Mouse (Mus musculus) forebrain, postnatal 0 days (tissue): ENCODE data around the gene Dpep3. TPM values are rescaled to one million over a fixed set of nuclear protein-coding genes. Genes with fewer than 3 reads are reported as not detected.

Experiments used
- ATAC-seq: fragments of 200-750 bp; cut with Nextera tagmentation; 2 replicates; pipeline ENCODE4 v1.8.0; 2017; ENCODE audit warnings: mild to moderate bottlenecking, moderate library complexity
- DNase-seq: peaks from one replicate; pipeline ENCODE4 v3.0.0-alpha.2; 2015
- H3K27ac ChIP-seq: fragments of 300-500 bp; sonication (generic); 2 replicates; pipeline ENCODE4 v1.5.1; 2014; ENCODE audit warnings: low read depth, mild to moderate bottlenecking, antibody characterized with exemption, low read length, moderate library complexity, mixed read lengths
- H3K27me3 ChIP-seq: fragments of 300-500 bp; sonication (generic); 2 replicates; pipeline ENCODE4 v1.6.1; 2014; ENCODE audit warnings: mild to moderate bottlenecking, low read length, mixed read lengths; ENCODE audit not compliant: insufficient read depth
- H3K36me3 ChIP-seq: fragments of 300-500 bp; sonication (generic); 2 replicates; pipeline ENCODE4 v1.6.1; 2014; ENCODE audit warnings: mild to moderate bottlenecking, moderate library complexity; ENCODE audit not compliant: insufficient read depth
- H3K4me1 ChIP-seq: fragments of 300-500 bp; sonication (generic); 2 replicates; pipeline ENCODE4 v1.6.1; 2014; ENCODE audit warnings: antibody characterized with exemption; ENCODE audit not compliant: insufficient read depth
- H3K4me2 ChIP-seq: fragments of 300-500 bp; sonication (generic); 2 replicates; pipeline ENCODE4 v1.6.1; 2014; ENCODE audit warnings: low read depth, mild to moderate bottlenecking, moderate library complexity
- H3K4me3 ChIP-seq: fragments of 300-500 bp; sonication (generic); 2 replicates; pipeline ENCODE4 v1.5.1; 2014; ENCODE audit warnings: low read depth, low read length, mixed read lengths
- H3K9ac ChIP-seq: fragments of 300-500 bp; sonication (generic); 2 replicates; pipeline ENCODE4 v1.6.1; 2014; ENCODE audit warnings: mild to moderate bottlenecking
- H3K9me3 ChIP-seq: fragments of 300-500 bp; sonication (generic); 2 replicates; pipeline ENCODE4 v1.6.1; 2016; ENCODE audit warnings: low read length
- CTCF ChIP-seq: sonication (generic); IDR thresholded peaks from 2 replicates; pipeline ENCODE4 v1.5.1; 2016; ENCODE audit warnings: antibody characterized with exemption, control low read depth, low read depth
- WGBS: fragments of 180-500 bp; shearing (Covaris S2); extraction: QIAGEN DNeasy Blood & Tissue Kit; methylation state at CpG from one replicate; pipeline ENCODE4 v1.1.7; 2014; 5-methylcytosine and 5-hydroxymethylcytosine counted together
- polyA plus RNA-seq: library from polyadenylated mRNA; unstranded; fragments of >200 nt; fragmentation: Nextera tagmentation; extraction: Ambion mirVana; gene quantifications from 2 replicates; pipeline ENCODE4 v1.2.1, GENCODE M21; 2015
- total RNA-seq: library from RNA; depleted of rRNA; stranded (reverse); fragments of >200 nt; gene quantifications from 2 replicates; pipeline ENCODE4 v1.2.3, GENCODE M21; 2014

Dpep3 gene
- total and polyA plus RNA-seq, 2 experiments from 2014 or later, result not detected

DNA sequence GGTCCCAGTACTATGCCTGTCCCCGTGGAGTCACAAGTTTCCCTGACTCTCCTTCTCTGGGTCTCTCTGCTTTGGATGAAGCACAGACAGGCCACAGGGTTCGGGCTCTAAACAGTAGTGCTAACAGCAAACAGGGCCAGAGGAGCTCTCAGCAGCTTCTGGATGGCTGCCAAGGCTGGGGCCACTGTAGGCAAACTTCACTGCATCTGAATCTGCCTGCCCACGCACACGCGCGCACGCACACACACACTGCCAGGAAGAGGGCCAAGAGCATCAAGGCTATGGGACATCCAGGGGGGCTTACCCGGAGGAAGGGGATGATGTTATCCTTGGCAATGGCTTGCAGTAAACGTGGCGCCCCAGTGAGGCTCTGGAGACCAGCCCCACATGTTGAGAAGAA, 29.9 kb downstream of the Dpep3 start:
- WGBS, result 33% methylated on average over 10 of the region's 10 CpGs
- H3K9me3 ChIP-seq, result no peaks in the 10 kb centered on the region
- 0 out of 2 replicates have a peak, but pooled peaks cover 5% of the 10 kb centered on the region for H3K36me3 ChIP-seq
- no peak overlapping the region for H3K4me3 ChIP-seq
- no peak overlapping the region for H3K27ac ChIP-seq
- TF ChIP-seq CTCF, result no peak
- no peaks in the 10 kb centered on the region for H3K4me1 ChIP-seq
- no peak overlapping the region for H3K4me2 ChIP-seq
- no peaks in the 10 kb centered on the region for H3K27me3 ChIP-seq
- peak; percentile 64 for DNase-seq
- H3K9ac ChIP-seq, result no peak overlapping the region
- peak; percentile 47 for ATAC-seq

- Histone ChIP-seq H3K4me1 (0 out of 2 replicates have a peak, but pooled peaks cover under 1% of the 10 kb centered on the region), H3K4me2 (no peak within 1 kb of the TSS), H3K27me3 (no peaks in the 10 kb centered on the region), H3K9me3 (no peaks in the 10 kb centered on the region), H3K9ac (no peak within 1 kb of the TSS), H3K36me3 (0 out of 2 replicates have a peak, but pooled peaks cover 5% of the 10 kb centered on the region), H3K27ac (peak within 1 kb of the TSS; percentile 35; the same call in 1 of the 2 replicates), H3K4me3 (no peak within 1 kb of the TSS)
- ATAC-seq (peak; percentile 87), DNase-seq (peak; percentile 41)
- WGBS, result 55% methylated on average over 8 of the region's 8 CpGs
- no peak for TF ChIP-seq CTCF
These were observed 35.9 kb downstream of the Dpep3 start, which contains the start of gene Lcat for GRCm38 (mm10) chr8:105943321-105943739. Gene Lcat (minus strand): TSS chr8:105943382.

DNA sequence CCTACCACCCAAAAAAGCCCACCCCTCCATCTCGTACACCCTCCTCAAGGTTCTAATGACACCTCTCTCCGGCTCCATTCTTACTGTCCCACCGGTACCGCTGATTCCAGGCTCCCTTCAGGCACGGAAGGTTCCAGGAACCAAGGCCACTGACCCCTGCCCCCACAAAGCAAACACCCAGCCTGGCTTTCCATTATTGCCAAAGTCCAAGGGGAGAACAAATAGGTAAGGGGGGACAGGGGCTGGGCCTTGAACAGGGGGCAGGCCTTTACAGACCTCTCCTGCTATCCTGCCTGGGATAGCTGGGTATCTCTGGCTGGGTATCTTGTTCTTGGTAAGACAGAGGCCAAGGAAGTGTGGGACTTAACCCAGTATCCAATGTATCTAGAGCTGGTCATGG, 36.7 kb downstream of the Dpep3 start:
- Histone ChIP-seq H3K27ac (no peak overlapping the region), H3K27me3 (no peaks in the 10 kb centered on the region)
- 89% methylated on average over 5 of the region's 5 CpGs for WGBS

GRCm38 (mm10) chr8:105942026-105942425, 37.2 kb downstream of the Dpep3 start:
- Histone ChIP-seq H3K27me3 (no peaks in the 10 kb centered on the region), H3K9ac (no peak overlapping the region), H3K27ac (no peak overlapping the region), H3K4me3 (no peak overlapping the region), H3K9me3 (no peaks in the 10 kb centered on the region), H3K4me2 (no peak overlapping the region), H3K4me1 (peaks cover 6% of the 10 kb centered on the region; the same call in 1 of the 2 replicates), H3K36me3 (0 out of 2 replicates have a peak, but pooled peaks cover 5% of the 10 kb centered on the region)
- no peak for TF ChIP-seq CTCF
- 91% methylated on average over 11 of the region's 11 CpGs for WGBS
- DNase-seq (no peak), ATAC-seq (no peak)

More for the DNA sequence above, 36.7 kb downstream of the Dpep3 start:
- Histone ChIP-seq H3K4me2 (no peak overlapping the region), H3K9ac (no peak overlapping the region), H3K4me3 (no peak overlapping the region), H3K9me3 (no peaks in the 10 kb centered on the region), H3K4me1 (peaks cover 6% of the 10 kb centered on the region; the same call in 1 of the 2 replicates), H3K36me3 (0 out of 2 replicates have a peak, but pooled peaks cover 5% of the 10 kb centered on the region)
- no peak for TF ChIP-seq CTCF
- no peak for ATAC-seq
- no peak for DNase-seq

DNA sequence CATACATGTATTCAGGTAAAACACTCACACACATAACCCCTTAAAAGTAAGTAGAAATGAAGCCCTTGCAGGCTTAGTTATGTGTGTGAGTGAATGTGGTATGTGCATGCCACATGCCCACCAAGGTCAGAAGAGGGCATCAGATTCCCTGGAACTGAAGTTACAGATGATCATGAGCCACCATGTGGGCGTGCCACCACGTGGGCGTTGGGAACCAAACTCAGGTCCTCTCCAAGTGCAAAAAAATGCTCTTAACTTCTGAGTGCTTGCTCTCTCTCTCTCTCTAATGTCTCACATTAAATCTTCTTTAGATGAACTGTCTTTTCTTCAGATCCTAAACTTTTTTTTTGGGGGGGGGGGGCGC, 40.9 kb downstream of the Dpep3 start, which contains the start of gene Psmb10:
TSS of gene Psmb10 (minus strand) at position 139 of the 364 bp plus-strand sequence.
- no peak for DNase-seq
- Histone ChIP-seq H3K27ac (peak within 1 kb of the TSS; percentile 81), H3K4me3 (peak within 1 kb of the TSS; percentile 58), H3K4me2 (peak within 1 kb of the TSS; percentile 94), H3K27me3 (no peaks in the 10 kb centered on the region), H3K4me1 (peaks cover 6% of the 10 kb centered on the region; the same call in 1 of the 2 replicates), H3K9me3 (no peaks in the 10 kb centered on the region), H3K36me3 (no peaks in the 10 kb centered on the region), H3K9ac (peak within 1 kb of the TSS; percentile 89)
- TF ChIP-seq CTCF, result peak; percentile 19; the same call in 1 of the 2 replicates
- no peak for ATAC-seq
- WGBS, result 30% methylated on average over 4 of the region's 4 CpGs

- Histone ChIP-seq H3K4me1 (peaks cover 6% of the 10 kb centered on the region; the same call in 1 of the 2 replicates), H3K27me3 (no peaks in the 10 kb centered on the region), H3K9me3 (no peaks in the 10 kb centered on the region), H3K4me2 (peak overlapping the region; percentile 94), H3K27ac (peak overlapping the region; percentile 81), H3K9ac (peak overlapping the region; percentile 89), H3K36me3 (peaks cover 2% of the 10 kb centered on the region; the same call in 1 of the 2 replicates), H3K4me3 (peak overlapping the region; percentile 58)
- peak; percentile 41 for ATAC-seq
- DNase-seq, result peak; percentile 72
- WGBS, result 2% methylated on average over 33 of the region's 33 CpGs
- no peak for TF ChIP-seq CTCF
These were observed 41.5 kb downstream of the Dpep3 start for GRCm38 (mm10) chr8:105937496-105938305.
